Mouse (Mus musculus) liver, embryonic 16.5 days (tissue): Measurements from ENCODE around the gene Umodl1. TPM values are rescaled to one million over a fixed set of nuclear protein-coding genes. Genes with fewer than 3 reads are reported as not detected.

Source experiments
- ATAC-seq: fragments of 200-750 bp; cut with Nextera tagmentation; 2 replicates; pipeline ENCODE4 v1.8.0; 2017; ENCODE audit warnings: low read depth, mild to moderate bottlenecking, moderate number of reproducible peaks, moderate library complexity
- H3K27ac ChIP-seq: fragments of 300-500 bp; sonication (generic); 2 replicates; pipeline ENCODE4 v1.5.1; 2014; ENCODE audit warnings: mild to moderate bottlenecking, low read length
- H3K27me3 ChIP-seq: fragments of 300-500 bp; sonication (generic); 2 replicates; pipeline ENCODE4 v1.6.1; 2014; ENCODE audit warnings: low read depth, low read length, mixed read lengths; ENCODE audit not compliant: control insufficient read depth, insufficient read depth
- H3K36me3 ChIP-seq: fragments of 300-500 bp; sonication (generic); 2 replicates; pipeline ENCODE4 v1.6.1; 2014; ENCODE audit warnings: mild to moderate bottlenecking; ENCODE audit not compliant: control insufficient read depth, insufficient read depth
- H3K4me1 ChIP-seq: fragments of 300-500 bp; sonication (generic); 2 replicates; pipeline ENCODE4 v1.6.1; 2014; ENCODE audit warnings: low read depth, low read length, mixed read lengths; ENCODE audit not compliant: control insufficient read depth
- H3K4me2 ChIP-seq: fragments of 300-500 bp; sonication (generic); 2 replicates; pipeline ENCODE4 v1.6.1; 2014; ENCODE audit warnings: low read depth, low read length, mixed read lengths
- H3K4me3 ChIP-seq: fragments of 300-500 bp; sonication (generic); 2 replicates; pipeline ENCODE4 v1.5.1; 2014; ENCODE audit warnings: low read depth, mild to moderate bottlenecking, low read length
- H3K9ac ChIP-seq: fragments of 300-500 bp; sonication (generic); 2 replicates; pipeline ENCODE4 v1.6.1; 2014; ENCODE audit warnings: low read depth, low read length
- H3K9me3 ChIP-seq: fragments of 300-500 bp; sonication (generic); replicated peaks from 2 replicates; pipeline ENCODE4 v1.6.1; 2016; ENCODE audit warnings: low read length; ENCODE audit not compliant: control insufficient read depth
- whole genome bisulfite sequencing: fragments of 180-500 bp; shearing (Covaris S2); extraction: QIAGEN DNeasy Blood & Tissue Kit; methylation state at CpG from one replicate; pipeline ENCODE4 v1.1.7; 2014; ENCODE audit not compliant: insufficient replicate concordance; 5-methylcytosine and 5-hydroxymethylcytosine counted together
- polyA plus RNA-seq: library from polyadenylated mRNA; unstranded; fragments of >200 nt; fragmentation: Nextera tagmentation; extraction: Ambion mirVana; gene quantifications from 2 replicates; pipeline ENCODE4 v1.2.1, GENCODE M21; 2015

Gene Umodl1
- polyA plus RNA-seq, 1 experiment from 2014 or later: 0.05 TPM

DNA sequence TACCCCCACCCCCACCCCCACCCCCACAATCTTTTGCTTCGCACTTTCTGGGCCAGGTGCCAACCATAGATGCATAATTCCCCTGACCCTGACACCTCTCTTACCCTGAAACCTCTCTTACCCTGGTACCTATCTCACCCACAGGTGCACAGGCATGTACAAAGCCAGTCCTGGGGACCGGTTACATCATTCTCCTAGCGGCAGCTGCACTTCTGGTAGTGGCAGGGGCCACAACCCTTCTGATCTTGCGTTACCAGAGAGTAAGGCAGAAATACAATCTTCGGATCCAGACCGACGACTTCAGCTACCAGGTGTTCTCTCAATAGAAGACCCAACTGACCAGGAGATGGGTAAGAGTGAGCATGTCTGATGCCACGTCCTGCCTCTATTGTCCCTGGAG, 54.0 kb downstream of the Umodl1 start:
- H3K9me3 ChIP-seq: no peaks in the 10 kb centered on the region
- H3K27ac ChIP-seq: no peak overlapping the region
- H3K27me3 ChIP-seq: no peaks in the 10 kb centered on the region
- H3K4me3 ChIP-seq: no peak overlapping the region
- no peak overlapping the region for H3K9ac ChIP-seq
- H3K36me3 ChIP-seq: no peaks in the 10 kb centered on the region
- no peaks in the 10 kb centered on the region for H3K4me1 ChIP-seq
- no peak overlapping the region for H3K4me2 ChIP-seq
- WGBS: 72% methylated on average over 7 of the region's 8 CpGs
- ATAC-seq: no peak

DNA sequence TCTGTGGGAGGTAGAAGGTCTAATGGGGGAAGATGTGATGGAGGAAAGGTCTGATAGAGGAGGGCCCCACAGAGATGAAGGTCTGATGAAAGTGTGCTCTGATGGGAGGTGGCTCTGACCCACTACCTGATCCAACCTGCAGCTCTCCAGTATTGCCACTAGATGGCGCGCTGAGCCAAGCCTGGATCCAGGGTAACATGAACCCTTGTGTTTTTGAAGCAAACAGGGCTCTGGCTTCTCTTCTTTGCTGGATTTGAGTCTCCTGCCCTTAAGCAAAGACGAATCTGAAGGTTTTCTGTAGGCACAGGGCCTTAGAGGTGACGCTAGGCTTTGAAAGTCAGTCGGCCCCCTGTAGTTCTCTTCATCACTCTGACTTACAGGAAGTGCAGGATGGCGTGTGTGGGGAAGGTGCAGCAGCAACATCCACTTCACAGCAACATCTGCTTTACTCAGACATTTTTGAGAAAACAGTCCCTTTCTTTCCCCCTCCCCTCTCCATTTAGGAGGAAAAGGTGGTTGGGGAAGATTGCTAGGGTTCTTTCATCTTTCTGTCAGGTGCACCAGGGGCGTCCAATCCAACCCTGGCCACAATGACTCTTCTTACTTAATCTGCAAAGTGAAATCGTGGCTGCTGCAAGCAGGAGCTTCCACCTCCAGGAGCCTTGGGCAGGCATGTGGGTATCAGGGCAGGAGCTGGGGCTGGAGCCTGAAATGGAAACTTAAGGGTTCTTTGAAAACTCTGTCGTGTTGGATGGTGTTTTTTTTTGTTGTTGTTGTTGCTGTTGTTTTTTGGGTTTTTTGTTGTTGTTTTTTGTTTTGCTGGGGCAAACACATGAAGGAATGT, 57.3 kb downstream of the Umodl1 start:
- Histone ChIP-seq H3K36me3 (no peaks in the 10 kb centered on the region), H3K27me3 (no peaks in the 10 kb centered on the region), H3K9me3 (no peaks in the 10 kb centered on the region), H3K4me2 (no peak overlapping the region), H3K9ac (no peak overlapping the region), H3K4me3 (no peak overlapping the region), H3K27ac (no peak overlapping the region), H3K4me1 (no peaks in the 10 kb centered on the region)
- 19% methylated on average over 9 of the region's 9 CpGs for WGBS
- no peak for ATAC-seq

DNA sequence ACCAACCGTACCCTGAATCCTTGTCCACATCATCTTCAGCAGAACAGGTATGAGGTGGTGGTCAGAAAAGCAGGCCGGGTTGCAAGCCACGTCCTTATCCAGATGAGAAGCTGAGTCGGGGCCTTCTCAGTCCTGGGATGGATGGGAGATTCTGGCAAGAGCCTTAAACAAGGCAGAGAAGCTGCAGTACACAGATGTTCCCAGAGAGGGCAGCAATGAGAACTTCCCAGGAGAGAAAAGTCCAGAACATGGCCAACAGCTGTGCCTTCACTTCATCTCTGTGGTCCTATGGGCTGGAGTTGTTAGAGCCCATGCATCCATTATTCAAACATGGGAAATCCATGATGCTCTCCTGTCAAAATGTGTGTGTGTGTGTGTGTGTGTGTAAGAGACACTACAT, 63.8 kb downstream of the Umodl1 start:
- 49% methylated on average over 4 of the region's 4 CpGs for WGBS
- Histone ChIP-seq H3K9ac (no peak overlapping the region), H3K36me3 (no peaks in the 10 kb centered on the region), H3K27ac (no peak overlapping the region), H3K4me3 (no peak overlapping the region), H3K27me3 (no peaks in the 10 kb centered on the region), H3K4me2 (no peak overlapping the region), H3K9me3 (no peaks in the 10 kb centered on the region), H3K4me1 (no peaks in the 10 kb centered on the region)
- no peak for ATAC-seq

DNA sequence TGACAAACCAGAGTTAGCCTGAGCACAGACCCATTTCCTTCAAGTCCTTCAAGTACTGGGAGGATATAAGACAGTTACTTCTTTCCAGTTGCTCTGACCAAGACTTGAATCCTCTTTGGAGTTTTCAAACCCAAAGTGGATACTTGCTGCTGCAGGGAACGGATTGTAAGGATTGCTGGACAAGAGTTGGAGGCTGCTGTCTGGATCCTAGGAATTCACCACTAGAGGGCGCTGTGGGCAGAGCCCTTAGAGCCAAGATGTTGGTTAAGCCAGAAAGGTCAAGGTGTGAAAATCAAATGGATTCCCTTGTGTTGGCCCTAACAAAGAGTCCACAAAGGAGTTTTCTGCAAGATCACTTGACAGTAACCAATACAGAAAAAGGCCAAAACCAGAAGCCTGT, 65.1 kb downstream of the Umodl1 start:
- Histone ChIP-seq H3K27ac (no peak overlapping the region), H3K27me3 (no peaks in the 10 kb centered on the region), H3K9ac (no peak overlapping the region), H3K4me3 (no peak overlapping the region), H3K4me2 (no peak overlapping the region), H3K36me3 (no peaks in the 10 kb centered on the region), H3K4me1 (peaks cover 5% of the 10 kb centered on the region), H3K9me3 (no peaks in the 10 kb centered on the region)
- 4% methylated on average over 2 of the region's 2 CpGs for WGBS
- ATAC-seq: no peak; the same call in 1 of the 2 replicates

DNA sequence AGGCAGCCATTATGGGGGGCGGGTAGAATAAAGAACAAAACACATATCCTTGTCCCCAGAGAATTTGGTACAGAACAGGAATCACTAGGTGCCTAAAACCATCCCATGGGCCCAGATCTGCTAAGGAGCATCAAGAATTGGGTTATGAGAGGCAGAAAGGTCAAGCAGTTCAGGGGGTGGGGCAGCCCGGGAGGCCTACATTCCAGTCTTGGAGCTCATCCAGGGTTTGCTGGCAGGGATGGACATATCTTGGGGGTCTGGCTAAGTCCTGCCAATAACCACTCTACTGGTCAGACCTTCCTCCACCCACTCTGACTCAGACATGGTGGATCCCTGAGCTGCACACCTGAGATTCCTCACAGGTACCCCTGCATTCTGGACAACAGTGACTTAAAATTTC, 65.6 kb downstream of the Umodl1 start:
- H3K4me3 ChIP-seq: no peak overlapping the region
- H3K27me3 ChIP-seq: no peaks in the 10 kb centered on the region
- peaks cover 6% of the 10 kb centered on the region for H3K4me1 ChIP-seq
- no peak overlapping the region for H3K9ac ChIP-seq
- H3K9me3 ChIP-seq: no peaks in the 10 kb centered on the region
- no peak overlapping the region for H3K4me2 ChIP-seq
- WGBS: 70% methylated on average over 2 of the region's 2 CpGs
- H3K36me3 ChIP-seq: no peaks in the 10 kb centered on the region
- no peak for ATAC-seq
- H3K27ac ChIP-seq: no peak overlapping the region

DNA sequence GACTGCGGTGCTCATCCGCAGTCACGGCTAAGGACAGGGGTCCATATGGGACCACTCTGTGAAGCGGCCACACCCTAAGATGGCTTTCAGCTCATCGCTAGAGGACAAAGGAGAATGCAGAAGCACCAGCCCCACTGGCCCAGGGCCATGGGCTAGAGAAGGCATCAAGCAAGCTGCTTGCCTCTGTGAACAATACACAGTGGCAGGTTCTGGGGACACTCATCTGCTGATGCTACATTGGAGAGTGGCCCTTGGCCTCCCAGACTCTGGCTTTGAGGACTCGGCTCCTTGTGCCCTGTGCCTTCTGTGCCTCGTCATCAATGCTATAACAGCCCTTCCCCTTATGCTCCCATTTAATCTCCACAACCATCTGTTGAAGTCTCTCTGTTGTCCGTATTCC, 66.8 kb downstream of the Umodl1 start:
- H3K9me3 ChIP-seq: no peaks in the 10 kb centered on the region
- H3K27ac ChIP-seq: no peak overlapping the region
- H3K27me3 ChIP-seq: no peaks in the 10 kb centered on the region
- H3K4me1 ChIP-seq: peaks cover 6% of the 10 kb centered on the region
- no peak overlapping the region for H3K4me2 ChIP-seq
- WGBS: 71% methylated on average over 8 of the region's 8 CpGs
- H3K4me3 ChIP-seq: no peak overlapping the region
- H3K36me3 ChIP-seq: no peaks in the 10 kb centered on the region
- ATAC-seq: no peak
- H3K9ac ChIP-seq: no peak overlapping the region

DNA sequence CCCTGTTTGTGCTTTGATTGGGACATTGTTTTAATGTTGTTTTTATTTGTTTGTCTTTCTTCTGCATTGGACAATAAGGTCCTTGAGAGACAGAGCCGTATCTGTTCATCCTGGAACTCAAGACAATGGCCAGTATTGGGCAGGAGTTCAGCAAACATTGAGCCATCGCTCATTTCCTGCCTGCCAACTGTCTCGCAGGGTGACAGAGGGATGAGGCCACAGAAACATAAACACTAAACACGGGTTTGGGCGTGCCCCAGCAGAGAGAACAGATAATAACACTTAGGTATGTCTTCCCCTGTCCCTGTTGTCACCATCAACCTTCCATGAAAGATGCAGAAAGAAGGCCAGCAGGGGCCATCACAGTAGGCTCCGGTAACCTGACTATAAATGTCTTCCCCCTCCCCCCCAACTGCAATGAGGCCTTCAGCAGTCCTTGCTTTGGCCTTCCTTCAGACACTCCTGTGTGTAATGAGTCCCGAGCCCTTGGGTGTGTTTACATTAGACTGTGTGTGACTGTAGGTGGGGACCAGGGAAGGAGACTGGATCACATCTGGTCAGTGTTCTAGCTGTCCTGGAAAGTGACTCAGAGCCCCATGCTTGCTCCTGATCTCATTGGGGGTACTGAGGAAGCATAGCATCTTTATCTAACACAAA, 69.8 kb downstream of the Umodl1 start:
- no peak overlapping the region for H3K9ac ChIP-seq
- H3K4me2 ChIP-seq: no peak overlapping the region
- WGBS: 29% methylated on average over 7 of the region's 7 CpGs
- no peak overlapping the region for H3K4me3 ChIP-seq
- ATAC-seq: no peak
- H3K4me1 ChIP-seq: peaks cover 6% of the 10 kb centered on the region
- H3K27ac ChIP-seq: no peak overlapping the region
- no peaks in the 10 kb centered on the region for H3K9me3 ChIP-seq
- no peaks in the 10 kb centered on the region for H3K27me3 ChIP-seq
- no peaks in the 10 kb centered on the region for H3K36me3 ChIP-seq

DNA sequence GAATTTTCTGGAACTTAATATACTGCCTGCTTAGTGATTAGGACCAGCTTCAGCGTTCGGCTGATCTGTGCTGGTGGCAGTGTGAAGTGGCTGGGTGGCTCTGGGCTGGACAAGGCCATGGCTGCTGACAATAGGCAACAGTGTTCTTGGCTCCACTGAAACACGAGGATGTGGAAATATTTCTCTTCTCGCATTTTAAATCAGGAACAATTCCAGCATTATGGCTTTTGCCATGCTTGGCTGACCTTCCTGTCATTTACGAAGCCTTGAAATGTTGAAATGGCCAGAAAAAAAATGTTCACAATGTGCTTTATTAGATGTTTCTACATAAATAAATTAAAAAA, 70.3 kb downstream of the Umodl1 start:
- no peak for ATAC-seq
- Histone ChIP-seq H3K27me3 (no peaks in the 10 kb centered on the region), H3K4me3 (no peak overlapping the region), H3K36me3 (no peaks in the 10 kb centered on the region), H3K4me2 (no peak overlapping the region), H3K9me3 (no peaks in the 10 kb centered on the region), H3K4me1 (peaks cover 6% of the 10 kb centered on the region), H3K27ac (no peak overlapping the region), H3K9ac (no peak overlapping the region)
- WGBS: 61% methylated on average over 5 of the region's 5 CpGs

DNA sequence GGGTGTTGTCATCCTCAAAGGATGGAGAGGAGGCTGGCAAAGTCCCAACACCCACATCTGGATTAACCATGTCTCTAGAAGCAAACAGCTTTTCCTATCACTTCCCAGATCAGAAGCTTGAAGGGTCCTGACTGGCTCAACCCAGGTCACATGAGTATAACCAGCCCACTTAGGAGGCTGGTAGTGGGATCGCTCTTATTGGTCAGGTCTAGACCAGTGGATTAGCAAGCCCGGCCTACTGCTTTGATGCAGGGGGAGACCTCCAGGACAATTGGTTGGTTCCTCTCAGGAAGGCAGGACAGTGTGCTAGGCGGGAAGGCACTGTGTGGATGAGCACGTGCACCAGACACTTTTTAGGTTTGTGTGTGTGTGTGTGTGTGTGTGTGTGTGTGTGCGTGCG, 72.5 kb downstream of the Umodl1 start:
- Histone ChIP-seq H3K36me3 (no peaks in the 10 kb centered on the region), H3K9ac (no peak overlapping the region), H3K4me3 (no peak overlapping the region), H3K9me3 (no peaks in the 10 kb centered on the region), H3K4me2 (no peak overlapping the region), H3K27ac (no peak overlapping the region), H3K4me1 (peaks cover 6% of the 10 kb centered on the region), H3K27me3 (no peaks in the 10 kb centered on the region)
- 68% methylated on average over 6 of the region's 6 CpGs for WGBS
- ATAC-seq: no peak
